Mouse (Mus musculus) brain, embryonic 14.5 days (tissue): Measurements from ENCODE around the gene Macrod2. TPM values are rescaled to one million over a fixed set of nuclear protein-coding genes. Genes with fewer than 3 reads are reported as not detected.

Source experiments
- DNase-seq: peaks from one replicate; pipeline ENCODE4 v3.0.0-alpha.2; 2011; ENCODE audit warnings: low read depth
- CTCF ChIP-seq: fragments of 200-500 bp; IDR thresholded peaks from 2 replicates; pipeline ENCODE4 v1.5.1; 2012; ENCODE audit warnings: inconsistent platforms, mild to moderate bottlenecking, moderate library complexity, borderline replicate concordance; ENCODE audit not compliant: insufficient read depth, insufficient read length; ENCODE audit errors: extremely low read depth
- POLR2A ChIP-seq: fragments of 200-500 bp; IDR thresholded peaks from 2 replicates; pipeline ENCODE4 v1.6.1; 2012; ENCODE audit warnings: mild to moderate bottlenecking, inconsistent platforms, borderline replicate concordance; ENCODE audit not compliant: poor library complexity, insufficient read depth, insufficient read length, severe bottlenecking; ENCODE audit errors: extremely low read depth
- polyA plus RNA-seq: library from polyadenylated mRNA; depleted of rRNA; stranded (reverse); fragments of >200 nt; gene quantifications from 2 replicates; pipeline ENCODE4 v1.2.3, GENCODE M21; 2012

Macrod2 gene
- polyA plus RNA-seq, 1 experiment, result 24.1 TPM

- TF ChIP-seq POLR2A (no peak), CTCF (no peak)
- peak; percentile 81 for DNase-seq
Measured at GRCm38 (mm10) chr2:141056685-141057454, 661.8 kb downstream of the Macrod2 start.

DNA sequence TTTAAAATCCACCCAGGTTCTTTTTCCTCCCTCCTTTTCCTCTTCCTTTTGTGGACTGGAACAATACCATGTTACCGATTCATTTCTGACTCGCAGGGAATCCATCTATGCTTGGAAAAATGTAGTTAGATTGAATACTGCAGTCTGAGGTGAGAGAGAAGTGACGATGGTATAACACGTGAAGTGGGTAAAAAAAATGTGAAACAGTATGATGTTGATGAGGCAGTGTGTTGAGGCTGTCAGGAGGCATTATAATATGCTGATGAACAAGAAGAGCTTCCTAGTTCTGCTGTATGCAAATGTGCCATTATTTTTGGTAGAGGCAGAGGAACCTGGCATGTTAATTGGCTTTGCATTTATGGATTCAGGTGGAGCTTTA lies 662.3 kb downstream of the Macrod2 start:
- TF ChIP-seq POLR2A (no peak), CTCF (no peak)

DNA sequence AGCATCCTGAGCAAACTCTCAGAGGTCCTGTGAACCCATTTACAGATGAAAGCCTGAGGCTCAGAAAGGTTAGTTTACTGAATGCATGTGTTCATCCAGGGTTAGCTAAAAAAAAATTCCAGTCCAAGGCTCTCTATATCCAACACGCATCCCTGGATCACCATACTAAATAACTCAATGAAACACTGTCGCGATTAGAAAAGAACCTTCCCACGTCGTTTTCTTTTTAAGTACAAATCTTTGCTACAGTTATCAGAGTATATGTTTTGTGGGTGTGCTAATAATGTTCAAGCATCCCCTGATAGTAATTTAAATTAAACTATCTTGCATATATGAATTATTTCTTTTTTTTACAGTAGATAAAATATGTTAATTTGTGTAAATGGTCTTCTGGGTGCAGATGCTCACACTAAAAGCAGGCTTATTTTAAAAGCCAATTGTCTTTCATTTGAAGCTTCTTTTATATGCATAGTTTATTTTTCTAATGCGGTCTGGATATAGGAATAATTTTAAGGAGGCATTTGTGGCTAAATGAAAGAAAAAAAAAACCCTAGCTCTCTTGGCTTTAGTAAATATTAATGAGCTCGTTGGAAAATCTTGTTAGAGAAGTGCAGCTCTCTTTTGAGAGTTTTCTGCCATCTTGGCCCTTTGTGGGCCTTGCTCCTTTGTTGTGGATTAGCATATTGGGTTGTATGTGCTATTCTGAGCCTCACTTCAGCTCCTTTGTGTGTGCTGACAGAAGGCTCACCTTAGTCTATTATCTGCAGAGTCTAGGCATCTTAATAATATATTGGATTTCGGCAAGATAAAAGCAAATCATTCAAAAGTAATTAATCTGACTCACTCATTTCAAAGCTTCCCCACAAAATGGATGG lies 679.1 kb downstream of the Macrod2 start:
- peak; percentile 90 for DNase-seq
- TF ChIP-seq POLR2A (no peak), CTCF (no peak)

More for the DNA sequence above, 662.3 kb downstream of the Macrod2 start:
- DNase-seq, result no peak

DNA sequence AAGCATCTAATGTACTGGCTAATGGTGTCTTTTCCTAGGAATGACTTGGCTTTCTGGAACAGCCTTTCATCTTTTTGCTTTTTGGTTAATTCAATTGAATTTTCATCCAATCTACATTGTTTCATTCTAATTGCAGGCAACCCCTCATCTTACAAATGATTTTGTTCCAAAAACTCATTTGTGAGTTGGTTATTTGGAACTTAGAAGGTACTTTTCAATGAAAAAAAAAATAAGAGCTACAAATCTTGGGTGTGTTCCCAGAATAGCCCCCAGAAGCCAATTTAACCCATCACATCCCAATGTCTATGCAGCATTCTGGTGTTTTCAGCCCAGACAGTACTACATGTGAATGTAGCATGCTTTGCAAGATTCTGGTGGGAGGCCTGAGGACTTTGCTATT lies 683.1 kb downstream of the Macrod2 start:
- peak; percentile 85 for DNase-seq

DNA sequence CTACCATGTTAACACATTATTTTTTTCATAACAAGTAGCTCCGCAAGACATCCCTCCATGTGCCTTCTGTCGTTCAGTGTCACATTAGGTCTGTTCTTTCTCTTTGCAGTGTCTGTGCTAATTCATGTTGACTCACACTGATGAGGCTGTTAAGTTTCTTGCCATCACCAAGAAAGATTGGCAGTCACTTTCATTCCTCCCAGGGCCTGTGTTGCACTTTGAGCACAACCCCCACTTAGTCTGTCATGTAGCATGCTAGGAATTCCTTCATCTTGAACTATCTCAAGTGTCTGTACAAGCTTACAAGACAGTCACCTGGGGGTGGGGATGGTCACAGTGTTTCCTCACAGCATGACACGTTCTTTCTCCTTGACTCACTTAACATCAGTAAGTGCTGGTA lies 696.2 kb downstream of the Macrod2 start:
- TF ChIP-seq POLR2A, result no peak
- no peak for TF ChIP-seq CTCF
- peak; percentile 60 for DNase-seq

More for the DNA sequence above, 683.1 kb downstream of the Macrod2 start:
- TF ChIP-seq POLR2A, result no peak
- no peak for TF ChIP-seq CTCF

DNA sequence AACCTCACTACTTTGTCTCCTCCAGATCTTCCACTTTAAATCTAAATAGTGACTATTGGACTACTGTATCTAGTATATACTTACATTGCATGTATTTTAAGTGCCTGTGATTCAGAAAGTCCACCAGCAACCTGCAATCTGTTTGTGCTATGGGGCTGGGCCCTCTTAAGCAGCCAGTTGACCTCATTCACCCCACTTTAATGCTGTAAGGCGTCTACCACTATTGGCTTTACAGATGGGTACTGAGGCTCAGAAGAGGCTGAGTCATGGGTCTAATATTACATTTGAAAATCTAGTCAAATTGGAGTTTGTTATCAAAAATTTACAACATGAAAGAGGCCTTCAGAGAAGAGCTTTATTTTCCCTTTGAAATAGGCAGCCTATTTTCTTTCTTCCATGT lies 722.5 kb downstream of the Macrod2 start:
- TF ChIP-seq CTCF (no peak), POLR2A (no peak)
- DNase-seq, result no peak

DNA sequence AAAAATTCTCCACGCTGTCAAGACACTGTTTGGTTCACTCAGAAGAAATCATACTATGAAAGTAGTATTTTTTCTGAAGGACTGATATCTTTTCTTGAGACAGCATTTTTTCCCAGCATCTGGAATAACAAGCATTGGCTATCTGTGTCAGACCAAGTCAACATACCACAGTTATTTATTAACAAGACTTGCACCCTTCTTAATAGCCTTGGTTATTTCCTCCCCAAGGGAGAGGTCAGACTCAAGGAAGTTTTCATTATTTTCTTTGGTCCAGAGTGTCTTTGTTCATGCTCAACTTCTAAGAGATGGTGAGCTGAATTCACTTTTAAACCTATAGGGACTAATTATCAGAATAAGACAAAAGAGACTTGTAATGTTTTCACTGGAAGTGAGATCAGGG lies 728.8 kb downstream of the Macrod2 start:
- DNase-seq, result no peak

DNA sequence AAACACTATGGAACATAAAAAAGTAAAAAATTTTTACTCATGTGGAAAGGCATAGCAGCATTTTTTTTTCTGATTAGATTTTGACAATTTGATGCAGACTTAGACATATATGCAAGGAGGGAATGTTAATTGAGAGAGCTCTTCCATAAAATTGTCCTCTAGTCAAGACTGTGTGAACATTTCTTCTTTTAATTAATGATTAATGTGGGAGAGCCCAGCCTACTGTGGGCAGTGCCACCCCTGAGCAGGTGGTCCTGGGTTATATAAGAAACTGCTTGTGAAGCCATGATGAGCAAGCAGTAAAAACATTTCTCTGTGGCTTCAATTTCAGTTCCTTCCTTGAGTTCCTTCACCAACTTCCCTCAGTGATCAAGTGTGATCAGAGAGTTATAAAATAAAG lies 730.5 kb downstream of the Macrod2 start:
- no peak for DNase-seq
- no peak for TF ChIP-seq POLR2A
- TF ChIP-seq CTCF, result no peak

More for the DNA sequence above, 728.8 kb downstream of the Macrod2 start:
- TF ChIP-seq POLR2A, result no peak
- no peak for TF ChIP-seq CTCF

DNA sequence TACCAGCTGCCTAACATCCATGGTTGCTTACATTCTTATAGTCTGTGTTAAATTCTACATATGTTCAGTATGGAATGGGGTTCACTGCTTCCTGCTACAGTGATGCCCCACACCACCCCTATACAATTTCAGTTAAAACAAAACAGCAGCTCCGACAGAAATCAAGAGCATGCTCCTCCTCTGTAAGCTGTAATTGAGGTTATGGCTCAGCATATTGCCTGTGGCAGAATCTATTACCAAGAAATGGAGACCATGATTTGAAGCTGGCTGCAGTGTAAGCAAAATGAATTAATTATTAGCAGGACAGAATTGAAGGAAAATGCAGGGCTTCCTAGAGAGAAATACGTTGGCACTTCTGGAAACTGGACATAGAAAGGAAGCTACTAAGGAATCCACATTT lies 747.2 kb downstream of the Macrod2 start:
- DNase-seq, result peak; percentile 60
- TF ChIP-seq POLR2A (no peak), CTCF (no peak)

- DNase-seq, result peak; percentile 92
- TF ChIP-seq POLR2A, result no peak
- TF ChIP-seq CTCF, result no peak
Measured at GRCm38 (mm10) chr2:141152011-141152772, 757.1 kb downstream of the Macrod2 start.

DNA sequence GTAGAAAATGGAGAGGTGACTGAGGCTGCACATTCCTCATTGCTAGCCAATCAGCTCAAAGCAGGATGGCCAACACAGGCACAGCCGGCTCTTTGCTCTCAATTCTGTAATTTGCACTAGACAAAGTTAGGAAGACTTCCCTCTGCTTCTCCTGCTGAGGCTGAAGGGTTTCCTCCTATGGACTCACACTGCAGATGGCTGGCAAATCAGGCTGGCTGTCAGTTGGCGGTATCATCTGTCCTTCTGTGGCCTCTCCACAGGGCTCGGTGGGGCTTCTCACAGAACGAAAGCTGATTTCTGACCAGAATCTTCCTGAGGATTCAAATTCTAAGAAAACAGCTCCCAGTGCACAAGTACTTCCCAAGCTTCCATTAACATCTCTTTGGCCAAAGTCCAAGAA lies 760.9 kb downstream of the Macrod2 start:
- DNase-seq, result peak; percentile 50
- TF ChIP-seq CTCF, result no peak
- no peak for TF ChIP-seq POLR2A
